Mouse (Mus musculus): ENCODE data around the gene Tnfrsf14.

Gene Tnfrsf14

GRCm38 (mm10) chr4:154890887-154891286, 37.5 kb downstream of the Tnfrsf14 start:
- in situ Hi-C loops (cut with MboI; ENCODE audit: low sequenced_read_pairs): loop anchor here (25.0 kb wide), 1 partner anchor 346 kb away; the partner anchor contains the start of gene Faap20

GRCm38 (mm10) chr4:154887593-154888250, 40.6 kb downstream of the Tnfrsf14 start:
- in situ Hi-C loops (cut with MboI; ENCODE audit: low sequenced_read_pairs): loop anchor here (25.0 kb wide), 1 partner anchor 350 kb away; the partner anchor contains the start of gene Faap20

- in situ Hi-C loops (cut with MboI; ENCODE audit: low sequenced_read_pairs): loop anchor here (25.0 kb wide), 1 partner anchor 350 kb away; the partner anchor contains the start of gene Faap20
These were observed 41.3 kb downstream of the Tnfrsf14 start for GRCm38 (mm10) chr4:154886876-154887592.

- in situ Hi-C loops (cut with MboI; ENCODE audit: low sequenced_read_pairs): loop anchor here (25.0 kb wide), 1 partner anchor 352 kb away; the partner anchor contains the start of gene Faap20
These were observed 42.9 kb downstream of the Tnfrsf14 start for GRCm38 (mm10) chr4:154885416-154885815.

GRCm38 (mm10) chr4:154882014-154882659, 46.2 kb downstream of the Tnfrsf14 start:
- in situ Hi-C loops (cut with MboI; ENCODE audit: low sequenced_read_pairs): loop anchor here (25.0 kb wide), 1 partner anchor 355 kb away; the partner anchor contains the start of gene Faap20

- in situ Hi-C loops (cut with MboI; ENCODE audit: low sequenced_read_pairs): loop anchor here (25.0 kb wide), 1 partner anchor 357 kb away; the partner anchor contains the start of gene Faap20
These were observed 47.6 kb downstream of the Tnfrsf14 start for GRCm38 (mm10) chr4:154880730-154881129.

- in situ Hi-C loops (cut with MboI; ENCODE audit: low sequenced_read_pairs): loop anchor here (10.0 to 25.0 kb wide), 2 partner anchors 187 to 359 kb away; partner anchors contain the start of genes Faap20 and Pex10
These were observed 50.4 kb downstream of the Tnfrsf14 start for GRCm38 (mm10) chr4:154877864-154878548.

GRCm38 (mm10) chr4:154873186-154873585, 55.2 kb downstream of the Tnfrsf14 start:
- in situ Hi-C loops (cut with MboI; ENCODE audit: low sequenced_read_pairs): loop anchor here (10.0 kb wide), 1 partner anchor 192 kb away; the partner anchor contains the start of gene Pex10

All from CH12F3 (cell line).